Mouse (Mus musculus): ENCODE measurements around the gene Lrp8.

DNA sequence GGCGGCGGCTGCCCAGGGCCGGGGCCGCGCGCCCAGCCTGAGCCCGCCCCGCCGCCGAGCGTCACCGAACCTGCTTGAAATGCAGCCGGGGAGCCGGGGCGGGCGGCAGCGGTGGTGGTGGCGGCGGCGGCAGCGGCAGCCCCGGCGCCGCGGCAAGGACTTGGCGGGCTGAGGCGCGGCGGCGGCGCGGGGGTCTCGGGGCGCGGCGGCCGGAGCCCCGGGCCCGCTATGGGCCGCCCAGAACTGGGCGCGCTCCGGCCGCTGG lies at the start of gene Lrp8:
- no peak for TF ChIP-seq CTCF (IDR thresholded peaks at IDR 0.05 in 2 of 3, conservative IDR thresholded peaks at IDR 0.05 in 1 of 3; ENCODE audit: control insufficient read depth in 1 of 3, insufficient read depth in 1 of 3, low read depth in 2 of 3, low read length in 3 of 3, poor library complexity in 1 of 3, severe bottlenecking in 1 of 3)
- TF ChIP-seq TBP (IDR thresholded peaks at IDR 0.05; ENCODE audit: low read depth, low read length) = no peak
- TF ChIP-seq POLR2AphosphoS5 (IDR thresholded peaks at IDR 0.05; ENCODE audit: borderline replicate concordance, low read depth, low read length) = no peak
- TF ChIP-seq POLR2AphosphoS2 (IDR thresholded peaks at IDR 0.05; ENCODE audit: low read length) = no peak
- TF ChIP-seq POLR2A (IDR thresholded peaks at IDR 0.05; ENCODE audit: control insufficient read depth in 1 of 2, insufficient read depth in 1 of 2, low read depth in 1 of 2, low read length in 2 of 2, poor library complexity in 1 of 2) = no peak; a peak in 2 of 4 replicates
- TF ChIP-seq USF2 (IDR thresholded peaks at IDR 0.05; ENCODE audit: borderline replicate concordance in 1 of 2, insufficient read depth in 1 of 2, low read depth in 1 of 2, low read length in 2 of 2) = no peak
- no peak for TF ChIP-seq MYB (IDR thresholded peaks at IDR 0.05; ENCODE audit: low read depth, low read length)
- no peak for TF ChIP-seq MEF2A (IDR thresholded peaks at IDR 0.05; ENCODE audit: extremely low read depth, insufficient replicate concordance, low read depth, low read length, poor library complexity, severe bottlenecking)
- no peak for TF ChIP-seq SMC3 (IDR thresholded peaks at IDR 0.05; ENCODE audit: low read depth, low read length)
